Mouse (Mus musculus): ENCODE measurements around the gene Mcoln3. TPM values are rescaled to one million over a fixed set of nuclear protein-coding genes. Genes with fewer than 3 reads are reported as not detected.
A peak's percentile ranks its signal among the peaks of the same experiment; 100 is the strongest.

Mcoln3 gene
- polyA plus RNA-seq, 1 experiment from 2014 or later: 0.97 TPM

DNA sequence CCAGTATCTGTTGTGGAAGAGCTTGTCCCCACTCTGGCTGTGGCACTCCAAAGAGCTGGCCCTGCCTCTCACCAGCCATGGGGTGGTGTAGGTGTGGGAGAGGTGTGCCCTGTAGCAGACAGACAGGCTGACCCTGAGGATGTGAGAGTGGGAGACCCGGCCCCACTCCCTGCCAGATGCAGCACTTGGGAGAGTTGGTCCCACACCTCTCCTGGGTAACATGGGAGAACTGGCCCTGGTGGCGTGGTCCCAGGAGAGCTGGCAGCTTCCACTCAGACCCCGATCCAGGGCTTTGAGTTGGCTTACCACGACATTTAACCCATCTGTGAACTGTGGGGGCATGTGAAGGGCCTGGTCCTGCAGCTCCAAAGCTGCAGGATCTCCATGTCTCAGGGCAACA, 19.4 kb upstream of the Mcoln3 start:
- no peaks in the 10 kb centered on the region for H3K9me3 ChIP-seq (ENCODE audit: control insufficient read depth, low read length)
- no peak overlapping the region for H3K27ac ChIP-seq (replicated peaks in 1 of 2; ENCODE audit: control insufficient read depth in 1 of 2, insufficient read depth in 1 of 2, low read depth in 2 of 2, low read length in 2 of 2)
- H3K4me2 ChIP-seq (ENCODE audit: low read length): no peak overlapping the region
- H3K36me3 ChIP-seq (ENCODE audit: control insufficient read depth, insufficient read depth, low read length): no peaks in the 10 kb centered on the region
- H3K9ac ChIP-seq (ENCODE audit: low read length): no peak overlapping the region
- no peak overlapping the region for H3K4me3 ChIP-seq (ENCODE audit: control insufficient read depth in 1 of 2, insufficient read depth in 1 of 2, low read depth in 1 of 2, low read length in 2 of 2)
- H3K4me1 ChIP-seq (ENCODE audit: control insufficient read depth in 2 of 2, insufficient read depth in 2 of 2, low read length in 2 of 2): peaks cover 6 to 7% of the 10 kb centered on the region in 2 experiments; a peak in 2 of 4 replicates
- 82% methylated on average over 4 of the region's 4 CpGs for WGBS
- H3K27me3 ChIP-seq (ENCODE audit: control insufficient read depth, insufficient read depth, low read length): no peaks in the 10 kb centered on the region
- ATAC-seq (ENCODE audit: insufficient number of reproducible peaks, insufficient read depth, low FRiP score, low read depth): no peak

GRCm38 (mm10) chr3:146099925-146100324, 17.3 kb upstream of the Mcoln3 start:
- no peaks in the 10 kb centered on the region for H3K9me3 ChIP-seq (ENCODE audit: control insufficient read depth, low read length)
- no peak overlapping the region for H3K4me2 ChIP-seq (ENCODE audit: low read length)
- H3K4me1 ChIP-seq (ENCODE audit: control insufficient read depth in 2 of 2, insufficient read depth in 2 of 2, low read length in 2 of 2): peaks cover 6 to 7% of the 10 kb centered on the region in 2 experiments; a peak in 2 of 4 replicates
- peak; percentile 26; the same call in 1 of the 2 replicates for ATAC-seq (ENCODE audit: insufficient number of reproducible peaks, insufficient read depth, low FRiP score, low read depth)
- no peak overlapping the region for H3K9ac ChIP-seq (ENCODE audit: low read length)
- H3K27ac ChIP-seq (replicated peaks in 1 of 2; ENCODE audit: control insufficient read depth in 1 of 2, insufficient read depth in 1 of 2, low read depth in 2 of 2, low read length in 2 of 2): peak overlapping the region; percentile 2 to 15; a peak in 1 of 4 replicates
- H3K27me3 ChIP-seq (ENCODE audit: control insufficient read depth, insufficient read depth, low read length): no peaks in the 10 kb centered on the region
- no peak overlapping the region for H3K4me3 ChIP-seq (ENCODE audit: control insufficient read depth in 1 of 2, insufficient read depth in 1 of 2, low read depth in 1 of 2, low read length in 2 of 2)
- H3K36me3 ChIP-seq (ENCODE audit: control insufficient read depth, insufficient read depth, low read length): no peaks in the 10 kb centered on the region

GRCm38 (mm10) chr3:146102049-146102448, 15.2 kb upstream of the Mcoln3 start:
- Histone ChIP-seq H3K9me3 (ENCODE audit: control insufficient read depth, low read length) (no peaks in the 10 kb centered on the region), H3K27me3 (ENCODE audit: control insufficient read depth, insufficient read depth, low read length) (no peaks in the 10 kb centered on the region), H3K4me1 (ENCODE audit: control insufficient read depth in 2 of 2, insufficient read depth in 2 of 2, low read length in 2 of 2) (peaks cover 6 to 7% of the 10 kb centered on the region in 2 experiments; a peak in 2 of 4 replicates), H3K36me3 (ENCODE audit: control insufficient read depth, insufficient read depth, low read length) (no peaks in the 10 kb centered on the region), H3K4me3 (ENCODE audit: control insufficient read depth in 1 of 2, insufficient read depth in 1 of 2, low read depth in 1 of 2, low read length in 2 of 2) (no peak overlapping the region), H3K27ac (replicated peaks in 1 of 2; ENCODE audit: control insufficient read depth in 1 of 2, insufficient read depth in 1 of 2, low read depth in 2 of 2, low read length in 2 of 2) (no peak overlapping the region), H3K4me2 (ENCODE audit: low read length) (no peak overlapping the region), H3K9ac (ENCODE audit: low read length) (no peak overlapping the region)
- no peak for ATAC-seq (ENCODE audit: insufficient number of reproducible peaks, insufficient read depth, low FRiP score, low read depth)
- 55% methylated on average over 6 of the region's 6 CpGs for WGBS

DNA sequence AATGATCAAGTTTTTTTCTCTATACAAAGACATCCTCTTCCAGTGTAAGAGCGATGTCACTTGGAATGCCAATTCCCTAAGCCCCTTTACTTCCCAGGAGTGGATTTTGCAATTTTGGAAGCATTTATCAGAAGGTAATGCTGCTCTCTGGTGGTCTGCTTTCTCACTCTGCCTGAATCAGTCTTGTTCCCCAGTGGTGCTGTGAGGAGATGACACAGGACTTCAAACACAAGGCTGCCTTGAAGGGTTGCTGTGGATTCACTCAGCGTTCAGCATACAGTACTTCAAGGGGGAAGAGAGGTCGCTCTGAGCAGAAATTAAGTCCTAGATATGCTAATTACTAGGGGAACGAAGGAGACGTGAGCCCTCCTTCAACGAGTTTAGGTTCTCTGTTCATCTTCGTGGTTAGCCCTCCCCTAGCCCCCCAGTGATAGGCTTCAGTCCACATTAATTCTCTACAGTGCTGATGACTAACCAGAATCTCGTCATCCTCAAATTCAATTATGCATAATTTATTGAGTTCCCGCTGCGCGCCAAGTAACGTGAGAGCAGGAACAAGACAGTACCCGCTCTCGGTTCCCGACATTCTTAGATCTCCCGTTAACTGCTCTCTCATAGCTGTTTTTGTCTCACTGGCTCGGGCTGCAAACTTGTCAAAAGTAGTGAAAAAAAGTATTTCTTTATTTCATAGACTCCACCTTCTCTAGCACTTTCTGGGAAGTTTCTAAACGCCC, 10.0 kb upstream of the Mcoln3 start:
- 4% methylated on average over 18 of the region's 18 CpGs for WGBS
- H3K9ac ChIP-seq (ENCODE audit: low read length): peak overlapping the region; percentile 54

GRCm38 (mm10) chr3:146107921-146108571, 9.2 kb upstream of the Mcoln3 start, which contains the start of gene Wdr63:
Wdr63 (minus strand) TSS chr3:146108130.
- 10% methylated on average over 18 of the region's 18 CpGs for WGBS
- Histone ChIP-seq H3K27ac (replicated peaks in 1 of 2; ENCODE audit: control insufficient read depth in 1 of 2, insufficient read depth in 1 of 2, low read depth in 2 of 2, low read length in 2 of 2) (no peak within 1 kb of the TSS), H3K27me3 (ENCODE audit: control insufficient read depth, insufficient read depth, low read length) (no peaks in the 10 kb centered on the region), H3K4me1 (ENCODE audit: control insufficient read depth in 2 of 2, insufficient read depth in 2 of 2, low read length in 2 of 2) (peaks cover 0 to 2% of the 10 kb centered on the region in 2 experiments; a peak in 1 of 4 replicates), H3K36me3 (ENCODE audit: control insufficient read depth, insufficient read depth, low read length) (no peaks in the 10 kb centered on the region), H3K4me3 (ENCODE audit: control insufficient read depth in 1 of 2, insufficient read depth in 1 of 2, low read depth in 1 of 2, low read length in 2 of 2) (peak within 1 kb of the TSS; percentile 51 to 52), H3K9me3 (ENCODE audit: control insufficient read depth, low read length) (no peaks in the 10 kb centered on the region), H3K9ac (ENCODE audit: low read length) (peak within 1 kb of the TSS; percentile 54), H3K4me2 (ENCODE audit: low read length) (peak within 1 kb of the TSS; percentile 89)
- ATAC-seq (ENCODE audit: insufficient number of reproducible peaks, insufficient read depth, low FRiP score, low read depth): peak; percentile 88

More for the DNA sequence above, 10.0 kb upstream of the Mcoln3 start:
- no peak for ATAC-seq (ENCODE audit: insufficient number of reproducible peaks, insufficient read depth, low FRiP score, low read depth)
- no peaks in the 10 kb centered on the region for H3K9me3 ChIP-seq (ENCODE audit: control insufficient read depth, low read length)
- no peaks in the 10 kb centered on the region for H3K27me3 ChIP-seq (ENCODE audit: control insufficient read depth, insufficient read depth, low read length)
- no peak overlapping the region for H3K27ac ChIP-seq (replicated peaks in 1 of 2; ENCODE audit: control insufficient read depth in 1 of 2, insufficient read depth in 1 of 2, low read depth in 2 of 2, low read length in 2 of 2)
- H3K4me1 ChIP-seq (ENCODE audit: control insufficient read depth in 2 of 2, insufficient read depth in 2 of 2, low read length in 2 of 2): peaks cover 0 to 2% of the 10 kb centered on the region in 2 experiments; a peak in 1 of 4 replicates
- H3K36me3 ChIP-seq (ENCODE audit: control insufficient read depth, insufficient read depth, low read length): no peaks in the 10 kb centered on the region
- peak overlapping the region; percentile 51 to 52 for H3K4me3 ChIP-seq (ENCODE audit: control insufficient read depth in 1 of 2, insufficient read depth in 1 of 2, low read depth in 1 of 2, low read length in 2 of 2)
- peak overlapping the region; percentile 89 for H3K4me2 ChIP-seq (ENCODE audit: low read length)

- 55% methylated on average over 2 of the region's 2 CpGs for WGBS
- Histone ChIP-seq H3K4me2 (ENCODE audit: low read length) (no peak overlapping the region), H3K27me3 (ENCODE audit: control insufficient read depth, insufficient read depth, low read length) (no peaks in the 10 kb centered on the region), H3K9me3 (ENCODE audit: control insufficient read depth, low read length) (no peaks in the 10 kb centered on the region), H3K9ac (ENCODE audit: low read length) (no peak overlapping the region), H3K4me1 (ENCODE audit: control insufficient read depth in 2 of 2, insufficient read depth in 2 of 2, low read length in 2 of 2) (peaks cover 0 to 2% of the 10 kb centered on the region in 2 experiments; a peak in 1 of 4 replicates), H3K27ac (replicated peaks in 1 of 2; ENCODE audit: control insufficient read depth in 1 of 2, insufficient read depth in 1 of 2, low read depth in 2 of 2, low read length in 2 of 2) (no peak overlapping the region), H3K36me3 (ENCODE audit: control insufficient read depth, insufficient read depth, low read length) (no peaks in the 10 kb centered on the region), H3K4me3 (ENCODE audit: control insufficient read depth in 1 of 2, insufficient read depth in 1 of 2, low read depth in 1 of 2, low read length in 2 of 2) (no peak overlapping the region)
- ATAC-seq (ENCODE audit: insufficient number of reproducible peaks, insufficient read depth, low FRiP score, low read depth): no peak
Observed at GRCm38 (mm10) chr3:146108945-146109344, 8.3 kb upstream of the Mcoln3 start.

DNA sequence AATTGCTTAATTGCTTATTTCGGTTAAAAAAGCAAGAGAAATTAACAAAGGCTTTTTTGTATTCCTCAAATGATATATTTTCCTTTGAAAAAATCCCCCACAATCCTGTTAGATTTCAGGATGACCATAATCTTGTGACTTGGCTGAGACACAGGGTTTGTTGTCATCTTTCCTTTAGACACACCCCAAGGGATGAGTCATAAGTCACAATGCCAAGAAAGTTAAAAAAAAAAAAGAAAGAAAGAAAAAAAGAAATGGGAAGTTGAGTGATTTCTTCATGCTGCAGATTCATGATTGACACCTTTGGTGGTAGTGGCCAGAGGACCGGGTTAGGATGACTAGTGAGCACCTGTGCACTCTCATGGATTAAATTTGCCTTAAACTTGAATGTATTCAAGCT, 6.9 kb upstream of the Mcoln3 start:
- WGBS: 64% methylated on average over 2 of the region's 2 CpGs
- ATAC-seq (ENCODE audit: insufficient number of reproducible peaks, insufficient read depth, low FRiP score, low read depth): no peak
- Histone ChIP-seq H3K4me1 (ENCODE audit: control insufficient read depth in 2 of 2, insufficient read depth in 2 of 2, low read length in 2 of 2) (peaks cover 0 to 2% of the 10 kb centered on the region in 2 experiments; a peak in 1 of 4 replicates), H3K4me3 (ENCODE audit: control insufficient read depth in 1 of 2, insufficient read depth in 1 of 2, low read depth in 1 of 2, low read length in 2 of 2) (no peak overlapping the region), H3K27ac (replicated peaks in 1 of 2; ENCODE audit: control insufficient read depth in 1 of 2, insufficient read depth in 1 of 2, low read depth in 2 of 2, low read length in 2 of 2) (no peak overlapping the region), H3K9me3 (ENCODE audit: control insufficient read depth, low read length) (no peaks in the 10 kb centered on the region), H3K4me2 (ENCODE audit: low read length) (no peak overlapping the region), H3K27me3 (ENCODE audit: control insufficient read depth, insufficient read depth, low read length) (no peaks in the 10 kb centered on the region), H3K9ac (ENCODE audit: low read length) (no peak overlapping the region), H3K36me3 (ENCODE audit: control insufficient read depth, insufficient read depth, low read length) (no peaks in the 10 kb centered on the region)
